Mouse (Mus musculus) forebrain, embryonic 13.5 days (tissue): Measurements from ENCODE around the gene Ippk. TPM values are rescaled to one million over a fixed set of nuclear protein-coding genes. Genes with fewer than 3 reads are reported as not detected.
A peak's percentile ranks its signal among the peaks of the same experiment; 100 is the strongest.

Experiments
- ATAC-seq: fragments of 200-750 bp; cut with Nextera tagmentation; 2 replicates; pipeline ENCODE4 v1.8.0; 2017
- H3K27ac ChIP-seq: fragments of 300-500 bp; sonication (generic); 2 replicates; pipeline ENCODE4 v1.5.1; 2015; ENCODE audit warnings: inconsistent platforms, mild to moderate bottlenecking, moderate library complexity
- H3K27me3 ChIP-seq: fragments of 300-500 bp; sonication (generic); 2 replicates; pipeline ENCODE4 v1.6.1; 2015; ENCODE audit warnings: mild to moderate bottlenecking, inconsistent platforms
- H3K36me3 ChIP-seq: fragments of 300-500 bp; sonication (generic); 2 replicates; pipeline ENCODE4 v1.6.1; 2015; ENCODE audit warnings: mild to moderate bottlenecking, inconsistent platforms; ENCODE audit not compliant: poor library complexity, severe bottlenecking
- H3K4me1 ChIP-seq: fragments of 300-500 bp; sonication (generic); 2 replicates; pipeline ENCODE4 v1.6.1; 2015; ENCODE audit warnings: inconsistent platforms
- H3K4me2 ChIP-seq: fragments of 300-500 bp; sonication (generic); 2 replicates; pipeline ENCODE4 v1.6.1; 2015; ENCODE audit warnings: inconsistent platforms, mild to moderate bottlenecking, moderate library complexity
- H3K4me3 ChIP-seq: fragments of 300-500 bp; sonication (generic); 2 replicates; pipeline ENCODE4 v1.5.1; 2015; ENCODE audit warnings: mild to moderate bottlenecking, inconsistent platforms
- H3K9ac ChIP-seq: fragments of 300-500 bp; sonication (generic); 2 replicates; pipeline ENCODE4 v1.6.1; 2015; ENCODE audit warnings: mild to moderate bottlenecking, inconsistent platforms
- H3K9me3 ChIP-seq: fragments of 300-500 bp; sonication (generic); replicated peaks from 2 replicates; pipeline ENCODE4 v1.6.1; 2016; ENCODE audit warnings: inconsistent platforms
- WGBS: fragments of 180-500 bp; shearing (Covaris S2); methylation state at CpG from one replicate; pipeline ENCODE4 v1.1.7; 2015; 5-methylcytosine and 5-hydroxymethylcytosine counted together
- polyA plus RNA-seq: library from polyadenylated mRNA; unstranded; fragments of >200 nt; fragmentation: Nextera tagmentation; extraction: Ambion mirVana; gene quantifications from 2 replicates; pipeline ENCODE4 v1.2.1, GENCODE M21; 2015

Gene Ippk
- polyA plus RNA-seq, 1 experiment from 2014 or later = 14.1 TPM

DNA sequence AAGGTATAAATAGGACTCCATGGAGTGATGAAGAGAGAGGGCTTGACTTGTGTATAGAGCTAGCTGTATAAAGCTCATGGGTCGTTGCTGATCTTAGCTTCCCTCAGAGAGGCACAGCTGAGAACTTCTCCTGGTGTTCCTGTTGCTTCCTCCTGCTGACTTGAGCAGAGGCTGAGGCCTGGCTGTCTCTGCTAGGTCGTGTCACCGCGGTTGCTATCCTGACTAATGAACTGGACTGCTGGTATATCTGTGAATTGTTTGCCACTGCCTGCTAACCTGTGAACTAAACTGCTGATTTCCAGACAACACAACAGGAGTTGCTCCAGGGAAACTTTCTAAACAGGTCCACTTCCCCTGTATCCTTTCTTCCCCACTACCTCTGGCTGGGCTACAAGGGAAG, 49.3 kb downstream of the Ippk start:
- H3K36me3 ChIP-seq = peaks cover 6% of the 10 kb centered on the region; the same call in 1 of the 2 replicates
- H3K4me1 ChIP-seq = 0 out of 2 replicates have a peak, but pooled peaks cover 4% of the 10 kb centered on the region
- no peak overlapping the region for H3K9ac ChIP-seq
- no peak overlapping the region for H3K4me2 ChIP-seq
- H3K4me3 ChIP-seq = no peak overlapping the region
- no peak for ATAC-seq
- WGBS = 94% methylated on average over 4 of the region's 4 CpGs
- no peak overlapping the region for H3K27ac ChIP-seq
- H3K9me3 ChIP-seq = no peaks in the 10 kb centered on the region
- H3K27me3 ChIP-seq = no peaks in the 10 kb centered on the region

DNA sequence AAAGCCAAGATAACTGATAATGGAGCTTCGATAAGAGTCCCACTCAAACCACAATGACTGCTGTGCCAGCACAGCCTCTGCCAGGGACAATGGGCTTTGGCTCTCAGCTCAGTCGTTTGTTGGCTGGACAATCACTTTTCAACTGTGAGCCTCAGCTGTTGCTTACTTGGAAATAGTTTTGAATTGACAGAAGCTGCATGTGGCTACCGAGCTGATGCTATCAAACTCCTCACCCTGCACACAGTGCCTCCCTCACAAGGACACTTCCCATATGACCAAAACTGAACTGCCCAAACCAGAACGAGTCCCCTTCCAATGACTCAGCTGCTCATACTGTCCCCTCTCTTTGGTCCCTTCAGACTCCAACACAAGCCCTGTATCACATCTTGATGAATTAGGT, 49.8 kb downstream of the Ippk start:
- no peak for ATAC-seq
- Histone ChIP-seq H3K36me3 (peaks cover 1% of the 10 kb centered on the region; the same call in 1 of the 2 replicates), H3K27me3 (no peaks in the 10 kb centered on the region), H3K9ac (no peak overlapping the region), H3K4me1 (0 out of 2 replicates have a peak, but pooled peaks cover 4% of the 10 kb centered on the region), H3K4me2 (no peak overlapping the region), H3K4me3 (no peak overlapping the region), H3K27ac (no peak overlapping the region), H3K9me3 (no peaks in the 10 kb centered on the region)
- 62% methylated on average over 4 of the region's 4 CpGs for WGBS

DNA sequence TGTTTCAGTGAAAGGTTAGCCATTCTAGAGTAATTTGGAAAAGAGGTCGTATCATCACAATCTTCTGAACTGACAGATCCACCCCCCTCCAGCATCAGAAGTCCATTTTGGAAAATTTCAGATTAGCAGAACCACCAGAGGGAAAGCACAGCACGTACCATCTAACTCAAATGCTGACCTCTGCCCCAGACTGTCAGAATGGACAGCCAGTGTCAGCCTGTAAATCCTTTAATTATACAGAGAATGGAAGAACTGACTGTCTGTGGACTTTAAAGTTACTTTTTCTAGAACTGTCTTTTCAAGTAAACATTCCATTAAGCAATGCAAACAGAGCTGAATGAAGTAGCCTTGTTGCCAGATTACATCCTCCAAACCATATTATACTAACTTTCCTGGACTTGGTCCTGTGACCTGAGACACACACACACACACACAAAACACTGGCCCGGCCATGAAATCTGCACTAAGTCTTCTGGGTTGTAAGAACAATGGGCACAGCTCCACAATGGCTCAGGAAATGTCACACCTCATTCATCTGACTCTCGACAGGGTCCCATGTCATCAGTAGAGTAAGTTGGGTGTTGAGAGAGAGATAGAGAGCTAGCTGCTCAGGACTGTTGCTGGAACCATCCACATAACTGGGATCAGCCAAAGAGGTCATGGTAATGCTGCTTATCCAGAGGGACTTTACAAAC, 51.1 kb downstream of the Ippk start:
- H3K4me1 ChIP-seq = 0 out of 2 replicates have a peak, but pooled peaks cover 4% of the 10 kb centered on the region
- H3K9me3 ChIP-seq = no peaks in the 10 kb centered on the region
- no peak overlapping the region for H3K9ac ChIP-seq
- no peak overlapping the region for H3K4me3 ChIP-seq
- 71% methylated on average over 4 of the region's 4 CpGs for WGBS
- H3K4me2 ChIP-seq = no peak overlapping the region
- no peak overlapping the region for H3K27ac ChIP-seq
- no peak for ATAC-seq
- H3K27me3 ChIP-seq = no peaks in the 10 kb centered on the region
- H3K36me3 ChIP-seq = no peaks in the 10 kb centered on the region

DNA sequence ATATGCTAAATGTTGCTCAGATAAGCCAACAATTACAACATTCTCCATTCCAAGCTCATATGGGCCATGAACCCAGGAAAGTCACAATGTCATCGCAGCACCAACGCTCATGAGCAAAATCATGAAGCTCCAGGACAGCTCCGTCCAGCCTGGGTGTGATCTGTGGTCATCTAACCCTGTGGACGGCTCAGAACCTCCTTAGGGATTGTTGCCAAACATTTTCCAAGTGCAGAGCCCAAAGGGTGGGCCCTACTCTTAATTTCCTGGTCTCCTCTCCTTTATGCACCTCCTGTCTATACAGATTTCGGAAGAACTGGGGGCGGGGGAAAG, 51.6 kb downstream of the Ippk start:
- no peak for ATAC-seq
- H3K27ac ChIP-seq = no peak overlapping the region
- no peaks in the 10 kb centered on the region for H3K27me3 ChIP-seq
- 98% methylated on average over 6 of the region's 6 CpGs for WGBS
- H3K9me3 ChIP-seq = no peaks in the 10 kb centered on the region
- no peaks in the 10 kb centered on the region for H3K36me3 ChIP-seq
- H3K4me2 ChIP-seq = no peak overlapping the region
- no peak overlapping the region for H3K4me3 ChIP-seq
- H3K9ac ChIP-seq = no peak overlapping the region
- 0 out of 2 replicates have a peak, but pooled peaks cover 4% of the 10 kb centered on the region for H3K4me1 ChIP-seq

DNA sequence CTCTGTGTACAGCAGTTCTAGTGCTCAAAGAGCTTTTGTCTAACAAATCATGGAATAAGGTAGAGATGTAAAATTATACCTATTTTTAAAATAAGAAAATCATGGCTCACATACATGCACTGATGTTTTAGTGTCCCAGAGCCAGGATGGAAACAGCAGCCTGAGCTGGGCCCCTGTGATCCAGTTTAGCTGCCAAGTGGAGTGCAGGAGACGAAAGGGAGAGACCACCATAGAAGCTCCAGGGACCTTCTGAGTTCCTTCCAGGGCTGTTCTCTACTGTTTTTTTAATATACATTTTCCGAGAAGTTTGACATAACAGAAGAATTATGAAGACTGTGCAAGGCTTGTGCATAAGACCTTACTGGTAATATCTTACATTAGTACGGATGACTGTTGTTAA, 56.8 kb downstream of the Ippk start:
- no peak overlapping the region for H3K9ac ChIP-seq
- no peak for ATAC-seq
- 0 out of 2 replicates have a peak, but pooled peaks cover 2% of the 10 kb centered on the region for H3K4me1 ChIP-seq
- no peak overlapping the region for H3K27ac ChIP-seq
- H3K9me3 ChIP-seq = no peaks in the 10 kb centered on the region
- WGBS = 90% methylated on average over 3 of the region's 3 CpGs
- no peaks in the 10 kb centered on the region for H3K27me3 ChIP-seq
- no peak overlapping the region for H3K4me2 ChIP-seq
- H3K36me3 ChIP-seq = no peaks in the 10 kb centered on the region
- no peak overlapping the region for H3K4me3 ChIP-seq

DNA sequence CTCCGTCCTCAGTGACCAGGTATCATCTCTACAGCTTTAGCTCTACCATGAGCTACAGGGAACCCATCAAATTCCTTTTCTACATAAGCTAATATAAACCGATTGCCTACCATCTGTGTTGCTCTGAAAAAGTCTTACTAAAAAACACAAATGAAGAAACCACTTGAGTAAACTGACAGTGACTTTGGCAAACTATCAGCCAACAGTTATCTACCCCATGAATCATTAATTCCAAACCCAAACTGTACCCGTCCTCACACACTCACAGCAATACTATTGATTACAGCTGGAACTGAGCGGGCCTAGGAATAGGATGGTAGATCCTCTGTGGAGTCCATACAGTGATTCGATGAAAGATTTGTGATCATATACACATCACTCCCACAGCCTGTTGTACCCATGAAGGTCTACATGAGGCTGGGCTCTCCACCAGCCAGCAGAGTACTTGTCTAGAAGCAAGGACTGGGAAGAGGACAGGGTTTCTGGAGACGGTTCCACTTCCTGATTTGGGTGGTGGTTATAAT, 57.9 kb downstream of the Ippk start:
- Histone ChIP-seq H3K9me3 (no peaks in the 10 kb centered on the region), H3K27me3 (no peaks in the 10 kb centered on the region), H3K27ac (no peak overlapping the region), H3K36me3 (no peaks in the 10 kb centered on the region), H3K4me2 (no peak overlapping the region), H3K4me1 (0 out of 2 replicates have a peak, but pooled peaks cover 2% of the 10 kb centered on the region), H3K9ac (no peak overlapping the region), H3K4me3 (no peak overlapping the region)
- no peak for ATAC-seq
- 92% methylated on average over 6 of the region's 6 CpGs for WGBS

DNA sequence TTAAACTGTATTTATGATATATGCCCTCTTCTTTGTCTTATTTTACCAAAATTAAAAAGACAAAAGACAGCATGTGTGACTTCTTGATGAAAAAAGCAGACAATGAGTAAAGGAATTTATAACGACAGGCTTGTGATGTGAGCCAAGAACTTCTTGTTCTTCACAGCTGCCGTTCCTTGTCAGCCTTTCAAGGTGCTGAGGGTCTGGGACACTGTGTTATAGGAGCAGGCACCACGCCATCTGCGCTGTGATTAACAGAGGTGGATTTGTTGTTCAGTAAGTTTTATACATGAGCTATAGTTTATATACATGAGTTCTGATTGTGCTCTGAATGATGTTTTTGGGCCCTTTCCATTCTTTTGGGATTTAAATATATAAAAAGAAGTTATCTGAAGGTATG, 58.4 kb downstream of the Ippk start:
- Histone ChIP-seq H3K4me3 (no peak overlapping the region), H3K9me3 (no peaks in the 10 kb centered on the region), H3K9ac (no peak overlapping the region), H3K27ac (no peak overlapping the region), H3K4me1 (0 out of 2 replicates have a peak, but pooled peaks cover 2% of the 10 kb centered on the region), H3K36me3 (no peaks in the 10 kb centered on the region), H3K4me2 (no peak overlapping the region), H3K27me3 (no peaks in the 10 kb centered on the region)
- no peak for ATAC-seq
- WGBS = 70% methylated on average over 4 of the region's 4 CpGs

DNA sequence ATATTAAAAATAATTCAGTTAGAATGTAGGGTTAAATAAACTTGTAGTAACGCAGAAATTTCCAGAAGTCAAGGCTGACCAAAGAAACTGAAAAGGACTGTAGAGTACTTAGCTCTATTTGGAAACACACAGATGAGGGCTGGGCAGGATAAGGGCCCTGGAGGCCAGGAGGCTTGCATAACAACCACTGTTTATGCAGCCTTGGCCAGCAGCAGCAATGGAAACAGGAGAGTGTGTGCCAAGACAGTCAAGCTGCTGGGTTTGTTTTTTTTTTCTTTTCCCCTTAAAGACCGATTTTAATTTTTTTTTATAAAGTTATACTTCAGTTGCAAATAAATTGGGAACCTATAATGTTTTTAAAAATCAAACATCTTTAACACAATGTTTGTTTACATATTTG, 59.0 kb downstream of the Ippk start:
- H3K9ac ChIP-seq = no peak overlapping the region
- no peaks in the 10 kb centered on the region for H3K27me3 ChIP-seq
- no peak overlapping the region for H3K27ac ChIP-seq
- 81% methylated on average over 2 of the region's 2 CpGs for WGBS
- no peak overlapping the region for H3K4me3 ChIP-seq
- H3K9me3 ChIP-seq = no peaks in the 10 kb centered on the region
- H3K36me3 ChIP-seq = no peaks in the 10 kb centered on the region
- no peak overlapping the region for H3K4me2 ChIP-seq
- no peak for ATAC-seq
- H3K4me1 ChIP-seq = 0 out of 2 replicates have a peak, but pooled peaks cover 2% of the 10 kb centered on the region

DNA sequence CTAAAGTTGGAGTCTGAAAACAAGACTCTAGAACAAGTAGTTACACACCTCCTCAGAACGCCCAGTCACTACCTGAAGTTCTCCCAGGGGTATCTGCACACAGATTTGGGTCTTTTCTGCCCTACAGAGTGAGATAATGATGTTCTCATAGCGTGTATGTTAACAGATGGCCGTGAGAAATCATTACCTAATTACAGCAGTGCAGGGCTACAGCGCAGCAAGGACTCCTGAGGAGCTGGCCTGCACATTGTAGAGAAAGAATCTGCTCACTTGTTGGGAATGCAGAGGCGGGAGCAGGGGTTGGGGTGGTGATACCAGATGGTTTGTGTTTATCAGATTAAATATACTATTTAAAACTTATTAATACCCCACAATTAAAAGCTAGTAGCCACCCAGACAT, 59.5 kb downstream of the Ippk start:
- Histone ChIP-seq H3K4me3 (no peak overlapping the region), H3K9me3 (no peaks in the 10 kb centered on the region), H3K4me1 (0 out of 2 replicates have a peak, but pooled peaks cover 2% of the 10 kb centered on the region), H3K36me3 (no peaks in the 10 kb centered on the region), H3K27me3 (no peaks in the 10 kb centered on the region), H3K27ac (no peak overlapping the region), H3K4me2 (no peak overlapping the region), H3K9ac (no peak overlapping the region)
- WGBS = 47% methylated on average over 5 of the region's 5 CpGs
- peak; percentile 67 for ATAC-seq

DNA sequence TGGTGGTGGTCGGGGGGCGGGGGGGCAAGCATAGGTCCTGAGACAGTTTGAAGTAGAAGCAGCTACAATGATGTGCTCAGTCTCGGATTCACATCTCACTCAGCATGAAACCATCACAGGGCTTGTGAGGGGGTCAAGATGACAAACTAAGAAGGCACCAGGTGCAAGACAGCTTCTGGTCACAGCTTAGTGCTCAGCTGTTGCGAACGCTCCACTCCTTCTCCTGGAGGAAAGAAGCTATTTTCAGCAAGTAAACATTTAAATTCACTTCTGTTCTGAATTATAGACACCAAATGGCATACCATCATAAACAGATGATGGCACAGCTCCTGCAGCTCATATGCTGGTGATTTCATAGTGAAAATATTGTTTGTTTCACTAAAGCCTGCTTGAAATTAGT, 64.3 kb downstream of the Ippk start:
- Histone ChIP-seq H3K27me3 (no peaks in the 10 kb centered on the region), H3K9ac (no peak overlapping the region), H3K4me1 (0 out of 2 replicates have a peak, but pooled peaks cover 2% of the 10 kb centered on the region), H3K27ac (no peak overlapping the region), H3K36me3 (no peaks in the 10 kb centered on the region), H3K4me2 (no peak overlapping the region), H3K9me3 (no peaks in the 10 kb centered on the region), H3K4me3 (no peak overlapping the region)
- ATAC-seq = no peak
- WGBS = 87% methylated on average over 5 of the region's 5 CpGs

DNA sequence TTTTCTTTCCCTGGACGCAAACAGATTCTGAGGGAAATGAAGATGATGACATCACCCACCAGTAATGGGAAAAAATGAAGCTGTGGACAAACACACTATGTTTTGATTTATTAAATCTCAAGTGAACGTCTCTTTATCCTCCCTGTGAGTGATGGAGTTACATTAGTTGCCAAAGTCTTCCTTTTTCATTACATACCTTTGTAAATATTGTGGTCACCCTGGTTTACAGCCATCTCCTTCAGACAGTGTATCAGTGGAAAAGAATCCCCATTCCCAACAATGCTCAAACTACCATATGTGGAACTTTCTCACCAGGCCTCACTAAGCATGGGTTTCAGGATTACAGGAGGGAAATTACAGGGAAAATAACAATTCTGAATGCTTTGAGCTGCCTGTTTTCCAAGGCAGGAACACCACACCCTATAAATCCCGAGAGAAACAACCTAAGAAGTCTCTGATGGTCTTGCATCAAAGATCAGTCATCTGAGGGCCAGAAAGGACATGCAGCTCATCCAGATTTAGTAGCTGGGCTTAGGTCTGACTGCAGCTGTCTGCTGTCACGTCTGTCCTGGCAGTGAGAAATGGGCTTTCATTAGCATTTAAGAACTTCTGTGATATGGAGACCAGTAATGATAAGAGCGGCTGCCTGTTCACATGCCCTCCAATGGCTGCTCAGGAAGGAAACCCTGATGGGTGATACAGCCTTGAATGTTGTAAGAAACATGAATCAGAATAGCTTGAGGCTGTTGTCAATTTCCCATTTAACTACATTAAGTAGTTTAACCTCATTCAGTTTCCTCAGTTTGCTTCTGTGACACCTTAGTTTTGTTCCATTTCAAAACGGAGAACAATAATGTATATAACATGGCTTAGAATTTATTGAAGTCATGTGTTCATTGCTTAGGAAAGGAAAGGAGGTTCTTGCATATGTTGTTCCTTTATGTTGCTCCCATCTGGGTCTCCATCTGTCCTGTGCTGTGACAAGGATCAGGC, 71.6 kb downstream of the Ippk start, which contains the start of gene Tes3-ps:
Gene Tes3-ps, plus strand, starts transcription at position 943 of the 993 bp plus-strand sequence.
- no peaks in the 10 kb centered on the region for H3K27me3 ChIP-seq
- H3K4me3 ChIP-seq = no peak within 1 kb of the TSS
- H3K36me3 ChIP-seq = no peaks in the 10 kb centered on the region
- no peak within 1 kb of the TSS for H3K4me2 ChIP-seq
- WGBS = 78% methylated on average over 6 of the region's 6 CpGs
- no peaks in the 10 kb centered on the region for H3K9me3 ChIP-seq
- H3K4me1 ChIP-seq = no peaks in the 10 kb centered on the region
- ATAC-seq = no peak
- no peak within 1 kb of the TSS for H3K27ac ChIP-seq
- no peak within 1 kb of the TSS for H3K9ac ChIP-seq

DNA sequence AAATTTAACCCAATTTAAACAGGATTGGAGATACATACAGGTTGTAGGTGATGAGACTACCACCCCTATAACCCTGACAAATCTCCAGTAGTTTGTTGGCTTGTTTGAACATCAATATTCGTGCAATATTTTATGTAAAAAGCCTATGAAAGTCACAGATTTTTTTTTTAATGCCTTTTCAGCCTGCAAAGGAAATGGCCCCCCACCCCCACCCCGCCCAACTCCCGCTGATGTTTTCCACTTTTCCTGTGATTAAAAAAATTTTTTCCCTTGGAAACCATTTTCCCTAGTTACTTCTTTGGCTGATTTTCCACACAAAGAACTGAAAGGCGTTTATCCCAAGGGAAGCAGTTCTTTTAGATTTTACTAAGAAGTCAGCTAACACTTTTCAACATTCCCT, 83.5 kb downstream of the Ippk start, which contains the start of gene Ecm2:
Gene Ecm2, plus strand, starts transcription at position 301 of the 400 bp plus-strand sequence.
- no peaks in the 10 kb centered on the region for H3K27me3 ChIP-seq
- H3K36me3 ChIP-seq = no peaks in the 10 kb centered on the region
- no peak within 1 kb of the TSS for H3K9ac ChIP-seq
- ATAC-seq = no peak
- H3K27ac ChIP-seq = no peak within 1 kb of the TSS
- no peaks in the 10 kb centered on the region for H3K9me3 ChIP-seq
- no peak within 1 kb of the TSS for H3K4me3 ChIP-seq
- 52% methylated on average over 4 of the region's 4 CpGs for WGBS
- no peaks in the 10 kb centered on the region for H3K4me1 ChIP-seq
- no peak within 1 kb of the TSS for H3K4me2 ChIP-seq
